Mouse (Mus musculus) R1 (cell line): ENCODE results near the gene Coro2b.
A peak's percentile ranks its signal among the peaks of the same experiment; 100 is the strongest.

Experiments used
- DNase-seq: peaks from one replicate; pipeline ENCODE4 v3.0.0-alpha.2; 2018; ENCODE audit warnings: low read depth, low spot score

The Coro2b gene

GRCm38 (mm10) chr9:62540166-62540565 lies 3.3 kb upstream of the Coro2b start:
- peak; percentile 80 for DNase-seq

- no peak for DNase-seq
Observed at GRCm38 (mm10) chr9:62539251-62539711, 2.4 kb upstream of the Coro2b start.

- DNase-seq = no peak
Observed at GRCm38 (mm10) chr9:62537941-62538340, 1.1 kb upstream of the Coro2b start.

GRCm38 (mm10) chr9:62536119-62536654 lies 657 bp downstream of the Coro2b start:
- DNase-seq = peak; percentile 55

GRCm38 (mm10) chr9:62535566-62535965 lies 1.3 kb downstream of the Coro2b start:
- DNase-seq = no peak

- DNase-seq = no peak
Observed at GRCm38 (mm10) chr9:62534691-62535090, 2.2 kb downstream of the Coro2b start.

- DNase-seq = no peak
Observed at GRCm38 (mm10) chr9:62534158-62534557, 2.7 kb downstream of the Coro2b start.

GRCm38 (mm10) chr9:62532876-62533275 lies 4.0 kb downstream of the Coro2b start:
- DNase-seq = no peak

GRCm38 (mm10) chr9:62531459-62532275 lies 5.2 kb downstream of the Coro2b start:
- no peak for DNase-seq

- DNase-seq = no peak
Observed at GRCm38 (mm10) chr9:62528527-62528926, 8.3 kb downstream of the Coro2b start.

- DNase-seq = no peak
Observed at GRCm38 (mm10) chr9:62526858-62527257, 10.0 kb downstream of the Coro2b start.

GRCm38 (mm10) chr9:62526451-62526850 lies 10.4 kb downstream of the Coro2b start:
- no peak for DNase-seq

GRCm38 (mm10) chr9:62524761-62525308 lies 12.0 kb downstream of the Coro2b start:
- peak; percentile 53 for DNase-seq

GRCm38 (mm10) chr9:62522791-62523471 lies 13.9 kb downstream of the Coro2b start:
- DNase-seq = peak; percentile 70

GRCm38 (mm10) chr9:62522211-62522610 lies 14.6 kb downstream of the Coro2b start:
- no peak for DNase-seq

- no peak for DNase-seq
Observed at GRCm38 (mm10) chr9:62521541-62521940, 15.3 kb downstream of the Coro2b start.

- DNase-seq = no peak
Observed at GRCm38 (mm10) chr9:62520933-62521332, 15.9 kb downstream of the Coro2b start.

- no peak for DNase-seq
Observed at GRCm38 (mm10) chr9:62519787-62520503, 16.9 kb downstream of the Coro2b start.

GRCm38 (mm10) chr9:62519334-62519733 lies 17.5 kb downstream of the Coro2b start:
- no peak for DNase-seq

- DNase-seq = peak; percentile 59
Observed at GRCm38 (mm10) chr9:62518572-62518971, 18.3 kb downstream of the Coro2b start.

GRCm38 (mm10) chr9:62517112-62517957 lies 19.5 kb downstream of the Coro2b start:
- no peak for DNase-seq
